In the genomic region with DNA sequence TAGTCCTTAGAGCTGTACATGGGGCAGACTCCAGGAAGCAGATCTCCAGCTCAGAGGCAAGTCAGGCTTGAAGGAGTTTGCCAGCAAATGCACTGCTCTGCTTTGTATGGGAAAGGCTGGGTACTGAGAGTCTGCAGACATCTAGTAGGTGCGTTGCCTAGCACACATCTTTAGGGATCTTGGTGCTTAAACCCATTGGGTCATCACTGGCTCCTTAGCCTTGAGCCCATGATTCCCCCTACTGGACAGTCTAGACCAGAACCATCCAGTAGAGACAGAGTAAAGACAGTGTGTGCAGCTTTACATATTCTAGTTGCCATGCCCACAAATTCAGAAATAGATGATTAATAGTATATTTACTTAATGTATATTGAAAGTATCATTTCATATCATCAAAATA, we compare ENCODE assay signal across 13 mouse cellular contexts. TPM values are rescaled to one million over a fixed set of nuclear protein-coding genes. Genes with fewer than 3 reads are reported as not detected.
DNase-seq lines count a peak whose midpoint lies in the region; ATAC-seq and TF ChIP-seq lines count a peak whose summit lies in the region.
"Had no signal": no experiment of that assay in that cellular context is flagged by ENCODE, and none has a peak within 500 bp of the region (broad histone marks: within the 10 kb centered on the region; RNA-seq: fewer than 3 reads in every experiment).

No protein-coding gene starts in this region.

- H3K9me3 ChIP-seq in liver, embryonic 14.5 days (ENCODE audit: control insufficient read depth, low read length) = no peaks in the 10 kb centered on the region
- H3K9me3 ChIP-seq: hindbrain, embryonic 15.5 days had no signal

- peak; percentile 15 for DNase-seq in CD4-positive, CD25-positive, alpha-beta regulatory T cell, adult 2 months (ENCODE audit: low read depth, low spot score)
- peak; percentile 45 for DNase-seq in kidney, adult 2 months
- no peak for DNase-seq in kidney, adult 8-10 months
- peak; percentile 47 for DNase-seq in A20 (ENCODE audit: low read depth, low spot score)
- no peak for DNase-seq in liver, embryonic 14.5 days (ENCODE audit: low read depth in 3 of 3, low spot score in 3 of 3)
- no peak for DNase-seq in natural killer cell, adult 2 months (ENCODE audit: low spot score in 2 of 2)
- DNase-seq: cerebellum, postnatal 25 days; midbrain, embryonic 14.5 days; right cerebral cortex, postnatal 14 days had no signal

- 77% methylated on average over 1 of the region's 1 CpGs for WGBS in kidney, adult 2 months
- WGBS in liver, embryonic 14.5 days (ENCODE audit: insufficient replicate concordance) = 80% methylated on average over 1 of the region's 1 CpGs

- H3K27me3 ChIP-seq in kidney, adult 2 months (replicated peaks; ENCODE audit: control insufficient read depth, insufficient read depth, low read length) = no peaks in the 10 kb centered on the region
- H3K27me3 ChIP-seq in liver, embryonic 14.5 days (ENCODE audit: control insufficient read depth, insufficient read depth, low read length) = no peaks in the 10 kb centered on the region
- H3K27me3 ChIP-seq: hindbrain, embryonic 15.5 days had no signal

- H3K4me3 ChIP-seq in kidney, adult 2 months (ENCODE audit: insufficient read depth, low read depth, low read length) = no peak overlapping the region
- H3K4me3 ChIP-seq in liver, embryonic 14.5 days (ENCODE audit: insufficient read depth in 1 of 2, low read depth in 2 of 2, low read length in 2 of 2) = no peak overlapping the region
- H3K4me3 ChIP-seq: hindbrain, embryonic 15.5 days had no signal

- H3K4me1 ChIP-seq in kidney, adult 2 months (ENCODE audit: control insufficient read depth, insufficient read depth, low read length) = peaks cover 34% of the 10 kb centered on the region
- H3K4me1 ChIP-seq in liver, embryonic 14.5 days (replicated peaks; ENCODE audit: control insufficient read depth in 2 of 2, insufficient read depth in 2 of 2, low read length in 1 of 2) = peaks cover 16 to 65% of the 10 kb centered on the region in 2 experiments

- no peak overlapping the region for H3K9ac ChIP-seq in liver, embryonic 14.5 days (replicated peaks)
- H3K9ac ChIP-seq: hindbrain, embryonic 15.5 days had no signal

- peak; percentile 45 for TF ChIP-seq CTCF in kidney, adult 2 months (conservative IDR thresholded peaks at IDR 0.05; ENCODE audit: insufficient read depth, insufficient read length, low read depth, low read length)
- peak; percentile 47 for TF ChIP-seq CTCF in liver, embryonic 14.5 days (IDR thresholded peaks at IDR 0.05; ENCODE audit: low read depth)

- no peak for TF ChIP-seq POLR2A in kidney, adult 2 months (IDR thresholded peaks at IDR 0.05; ENCODE audit: low read depth, low read length)

- no peaks in the 10 kb centered on the region for H3K36me3 ChIP-seq in kidney, adult 2 months (ENCODE audit: control insufficient read depth, insufficient read depth, low read length)
- no peaks in the 10 kb centered on the region for H3K36me3 ChIP-seq in liver, embryonic 14.5 days (replicated peaks; ENCODE audit: control insufficient read depth, insufficient read depth, low read depth)
- H3K36me3 ChIP-seq: hindbrain, embryonic 15.5 days had no signal

- ATAC-seq in CD4-positive, CD25-positive, alpha-beta regulatory T cell, adult 4 months = no peak
- ATAC-seq in liver, embryonic 14.5 days (ENCODE audit: insufficient read depth) = no peak
- no peak for ATAC-seq in erythroblast, adult 5-6 weeks (replicated peaks; ENCODE audit: low FRiP score, poor library complexity, severe bottlenecking)
- ATAC-seq: activated CD4-positive, CD25-positive, alpha-beta regulatory T cell, adult 4 months had no signal

- no peak for TF ChIP-seq EP300 in liver, embryonic 14.5 days (IDR thresholded peaks at IDR 0.05; ENCODE audit: low read depth)

- H3K27ac ChIP-seq in kidney, adult 2 months (ENCODE audit: insufficient read depth, low read depth, low read length) = peak overlapping the region; percentile 52; the same call in 1 of the 2 replicates
- H3K27ac ChIP-seq in liver, embryonic 14.5 days = no peak overlapping the region
- H3K27ac ChIP-seq: hindbrain, embryonic 15.5 days had no signal

- no peak overlapping the region for H3K4me2 ChIP-seq in liver, embryonic 14.5 days (ENCODE audit: low read depth)
- H3K4me2 ChIP-seq: hindbrain, embryonic 15.5 days had no signal

RNA-seq across cellular contexts. Expression of a gene that starts 3.5 kb away (rescaled TPM):
- 10 to 100 TPM; 68.2 to 74.2 TPM for polyA plus RNA-seq in CD4-positive, CD25-positive, alpha-beta regulatory T cell, adult 4 months (2017; shearing (Covaris generic))
- polyA plus RNA-seq in kidney, adult 2 months (2012; rRNA removed) = 41.6 and 45.4 TPM in 2 replicates
- 8.6 and 11.3 TPM in 2 replicates for polyA plus RNA-seq in liver, embryonic 14.5 days (2012; rRNA removed)
- polyA plus RNA-seq in liver, embryonic 14.5 days (2014; fragmentation: Nextera tagmentation; extraction: Ambion mirVana) = 4.7 and 6.6 TPM in 2 replicates
- total RNA-seq in erythroblast, adult 5-6 weeks (2015; ENCODE audit: low replicate concordance) = 3.5 and 7.7 TPM in 2 replicates
- 1.1 and 3.8 TPM in 2 replicates for total RNA-seq in erythroblast, adult 5-6 weeks (2017; ENCODE audit: low replicate concordance)

Comparison
In these comparisons a context has a peak if more than half of its experiments do, and no peak if none do; other contexts are left out.
1. DNase-seq: peak in CD4-positive, CD25-positive, alpha-beta regulatory T cell, adult 2 months (single experiment), kidney, adult 2 months (single experiment) and A20 (single experiment); none in kidney, adult 8-10 months (0 of 2), liver, embryonic 14.5 days (0 of 3) and natural killer cell, adult 2 months (0 of 2).